Mouse (Mus musculus): ENCODE measurements around the gene Schip1. TPM values are rescaled to one million over a fixed set of nuclear protein-coding genes. Genes with fewer than 3 reads are reported as not detected.

The Schip1 gene
- polyA plus RNA-seq, 1 experiment, result 2.5 TPM

DNA sequence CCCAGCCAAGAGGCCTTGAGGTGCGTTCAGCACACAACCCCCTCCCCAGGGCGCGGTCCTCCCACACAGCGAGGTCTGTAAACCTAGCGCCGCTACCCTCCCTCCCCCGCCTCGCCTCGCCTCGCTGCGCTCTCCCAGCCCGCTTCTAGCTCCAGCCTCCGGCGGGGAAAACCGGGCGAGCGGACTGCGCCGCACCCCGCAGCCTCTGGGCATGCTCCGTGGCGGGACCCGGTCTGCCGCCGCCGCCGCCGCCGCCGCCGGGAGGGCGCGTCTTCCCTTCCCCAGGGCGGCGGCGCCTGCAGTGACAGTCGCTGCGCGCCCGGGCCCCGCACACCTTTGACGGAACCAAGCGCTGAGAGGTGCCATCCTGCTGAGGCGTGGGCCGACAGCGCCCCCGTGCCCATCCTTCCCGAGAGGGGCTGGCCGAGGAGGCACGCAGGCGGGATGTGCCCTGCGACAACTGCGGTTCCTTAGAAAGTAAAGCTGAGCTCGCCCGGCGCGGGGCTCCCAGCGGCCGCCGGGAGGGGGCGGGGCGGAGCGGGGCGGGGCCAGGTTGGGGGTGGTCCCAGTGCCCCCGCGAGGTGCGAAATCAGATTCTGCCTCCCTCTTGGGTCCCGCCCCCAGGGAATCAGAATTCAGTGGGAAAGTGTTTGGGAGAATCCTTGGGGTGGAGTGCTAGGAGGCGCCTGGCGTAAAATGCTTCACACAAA, 429.1 kb downstream of the Schip1 start:
- Histone ChIP-seq H3K36me3 (ENCODE audit: control insufficient read depth, insufficient read depth, low read length) (no peaks in the 10 kb centered on the region), H3K27ac (ENCODE audit: control insufficient read depth, insufficient read depth, low read depth, low read length) (peak overlapping the region; percentile 43), H3K4me3 (ENCODE audit: control insufficient read depth, low read depth, low read length) (peak overlapping the region; percentile 88), H3K4me1 (ENCODE audit: control insufficient read depth, insufficient read depth, low read length) (peaks cover 16% of the 10 kb centered on the region; the same call in 1 of the 2 replicates), H3K27me3 (ENCODE audit: control insufficient read depth, insufficient read depth, low read length) (no peaks in the 10 kb centered on the region; the same call in 1 of the 2 replicates)
- TF ChIP-seq POLR2A (IDR thresholded peaks at IDR 0.05; ENCODE audit: control insufficient read depth, low read depth, low read length) (no peak; the same call in 1 of the 2 replicates), CTCF (IDR thresholded peaks at IDR 0.05; ENCODE audit: control insufficient read depth, insufficient read depth, insufficient replicate concordance, low read depth, low read length) (no peak)

DNA sequence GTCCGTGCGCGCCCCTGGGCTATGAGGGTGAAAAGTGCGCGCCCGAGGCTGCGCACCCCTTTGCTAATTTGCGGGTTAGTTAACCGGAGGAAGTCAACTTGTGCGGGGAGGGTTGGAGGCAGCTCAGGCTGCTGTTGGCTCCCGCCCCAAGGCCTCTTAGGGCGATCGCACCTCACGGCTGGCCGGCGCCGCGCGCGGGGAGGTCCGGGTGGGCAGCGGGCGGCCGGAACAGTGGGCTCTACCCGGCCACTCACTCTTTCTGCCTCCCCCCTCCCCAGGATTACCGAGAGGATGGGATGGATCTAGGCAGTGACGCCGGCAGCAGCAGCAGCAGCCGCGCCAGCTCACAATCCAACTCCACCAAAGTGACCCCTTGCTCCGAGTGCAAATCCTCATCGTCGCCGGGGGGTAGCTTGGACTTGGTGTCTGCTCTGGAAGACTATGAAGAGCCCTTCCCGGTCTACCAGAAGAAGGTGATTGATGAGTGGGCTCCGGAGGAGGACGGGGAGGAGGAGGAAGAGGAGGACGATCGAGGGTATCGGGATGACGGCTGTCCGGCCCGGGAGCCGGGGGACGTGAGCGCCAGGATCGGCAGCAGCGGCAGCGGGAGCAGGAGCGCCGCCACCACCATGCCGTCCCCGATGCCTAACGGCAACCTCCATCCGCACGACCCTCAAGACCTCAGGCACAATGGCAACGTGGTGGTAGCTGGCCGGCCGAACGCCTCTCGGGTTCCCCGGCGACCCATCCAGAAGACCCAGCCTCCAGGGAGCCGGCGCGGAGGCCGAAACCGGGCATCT, 429.9 kb downstream of the Schip1 start:
- Histone ChIP-seq H3K4me1 (ENCODE audit: control insufficient read depth, insufficient read depth, low read length) (peaks cover 16% of the 10 kb centered on the region; the same call in 1 of the 2 replicates), H3K36me3 (ENCODE audit: control insufficient read depth, insufficient read depth, low read length) (no peaks in the 10 kb centered on the region), H3K27me3 (ENCODE audit: control insufficient read depth, insufficient read depth, low read length) (no peaks in the 10 kb centered on the region; the same call in 1 of the 2 replicates), H3K27ac (ENCODE audit: control insufficient read depth, insufficient read depth, low read depth, low read length) (no peak overlapping the region), H3K4me3 (ENCODE audit: control insufficient read depth, low read depth, low read length) (peak overlapping the region; percentile 75)
- TF ChIP-seq CTCF (IDR thresholded peaks at IDR 0.05; ENCODE audit: control insufficient read depth, insufficient read depth, insufficient replicate concordance, low read depth, low read length), result no peak
- no peak for TF ChIP-seq POLR2A (IDR thresholded peaks at IDR 0.05; ENCODE audit: control insufficient read depth, low read depth, low read length)

DNA sequence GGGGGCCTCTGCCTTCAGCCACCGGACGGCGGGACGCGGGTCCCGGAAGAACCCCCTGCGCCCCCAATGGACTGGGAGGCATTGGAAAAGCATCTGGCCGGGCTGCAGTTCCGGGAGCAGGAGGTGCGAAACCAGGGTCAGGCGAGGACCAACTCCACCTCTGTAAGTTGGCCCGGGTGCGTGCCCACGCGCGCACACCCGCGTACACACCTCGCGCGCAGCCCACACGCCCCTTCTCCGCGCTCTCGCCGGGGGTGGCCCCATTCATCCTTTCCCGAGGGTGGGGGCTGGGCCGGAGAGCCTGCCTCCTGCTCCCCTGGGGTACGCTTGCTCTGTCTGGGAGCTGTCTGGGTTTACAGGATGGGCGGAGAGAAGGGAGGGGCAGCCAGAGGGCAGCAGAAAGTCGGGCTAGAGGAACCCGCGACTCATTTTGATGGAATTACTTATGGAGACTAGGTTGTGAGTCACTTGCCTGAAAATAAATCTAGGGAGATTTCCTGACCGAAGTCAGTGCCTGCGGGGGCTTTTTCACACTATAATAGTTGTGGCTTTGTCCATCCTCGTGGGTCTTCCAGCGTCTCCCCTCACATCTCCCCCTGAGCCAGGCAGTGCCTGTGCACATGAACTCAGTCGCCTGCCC, 430.6 kb downstream of the Schip1 start:
- no peak overlapping the region for H3K27ac ChIP-seq (ENCODE audit: control insufficient read depth, insufficient read depth, low read depth, low read length)
- no peaks in the 10 kb centered on the region; the same call in 1 of the 2 replicates for H3K27me3 ChIP-seq (ENCODE audit: control insufficient read depth, insufficient read depth, low read length)
- no peaks in the 10 kb centered on the region for H3K36me3 ChIP-seq (ENCODE audit: control insufficient read depth, insufficient read depth, low read length)
- TF ChIP-seq POLR2A (IDR thresholded peaks at IDR 0.05; ENCODE audit: control insufficient read depth, low read depth, low read length) (no peak), CTCF (IDR thresholded peaks at IDR 0.05; ENCODE audit: control insufficient read depth, insufficient read depth, insufficient replicate concordance, low read depth, low read length) (no peak)
- H3K4me3 ChIP-seq (ENCODE audit: control insufficient read depth, low read depth, low read length), result peak overlapping the region; percentile 75
- H3K4me1 ChIP-seq (ENCODE audit: control insufficient read depth, insufficient read depth, low read length), result peaks cover 16% of the 10 kb centered on the region; the same call in 1 of the 2 replicates

GRCm38 (mm10) chr3:68495736-68496242, 431.2 kb downstream of the Schip1 start:
- TF ChIP-seq CTCF (IDR thresholded peaks at IDR 0.05; ENCODE audit: control insufficient read depth, insufficient read depth, insufficient replicate concordance, low read depth, low read length) (no peak), POLR2A (IDR thresholded peaks at IDR 0.05; ENCODE audit: control insufficient read depth, low read depth, low read length) (no peak)
- no peak overlapping the region for H3K27ac ChIP-seq (ENCODE audit: control insufficient read depth, insufficient read depth, low read depth, low read length)
- H3K4me3 ChIP-seq (ENCODE audit: control insufficient read depth, low read depth, low read length), result no peak overlapping the region
- no peaks in the 10 kb centered on the region; the same call in 1 of the 2 replicates for H3K27me3 ChIP-seq (ENCODE audit: control insufficient read depth, insufficient read depth, low read length)
- H3K4me1 ChIP-seq (ENCODE audit: control insufficient read depth, insufficient read depth, low read length), result peaks cover 16% of the 10 kb centered on the region; the same call in 1 of the 2 replicates
- H3K36me3 ChIP-seq (ENCODE audit: control insufficient read depth, insufficient read depth, low read length), result no peaks in the 10 kb centered on the region

- Histone ChIP-seq H3K36me3 (ENCODE audit: control insufficient read depth, insufficient read depth, low read length) (no peaks in the 10 kb centered on the region), H3K4me3 (ENCODE audit: control insufficient read depth, low read depth, low read length) (no peak overlapping the region), H3K27me3 (ENCODE audit: control insufficient read depth, insufficient read depth, low read length) (no peaks in the 10 kb centered on the region; the same call in 1 of the 2 replicates), H3K27ac (ENCODE audit: control insufficient read depth, insufficient read depth, low read depth, low read length) (no peak overlapping the region), H3K4me1 (ENCODE audit: control insufficient read depth, insufficient read depth, low read length) (peaks cover 16% of the 10 kb centered on the region; the same call in 1 of the 2 replicates)
- TF ChIP-seq POLR2A (IDR thresholded peaks at IDR 0.05; ENCODE audit: control insufficient read depth, low read depth, low read length), result no peak
- TF ChIP-seq CTCF (IDR thresholded peaks at IDR 0.05; ENCODE audit: control insufficient read depth, insufficient read depth, insufficient replicate concordance, low read depth, low read length), result no peak
Measured at GRCm38 (mm10) chr3:68496513-68496912, 431.9 kb downstream of the Schip1 start.

DNA sequence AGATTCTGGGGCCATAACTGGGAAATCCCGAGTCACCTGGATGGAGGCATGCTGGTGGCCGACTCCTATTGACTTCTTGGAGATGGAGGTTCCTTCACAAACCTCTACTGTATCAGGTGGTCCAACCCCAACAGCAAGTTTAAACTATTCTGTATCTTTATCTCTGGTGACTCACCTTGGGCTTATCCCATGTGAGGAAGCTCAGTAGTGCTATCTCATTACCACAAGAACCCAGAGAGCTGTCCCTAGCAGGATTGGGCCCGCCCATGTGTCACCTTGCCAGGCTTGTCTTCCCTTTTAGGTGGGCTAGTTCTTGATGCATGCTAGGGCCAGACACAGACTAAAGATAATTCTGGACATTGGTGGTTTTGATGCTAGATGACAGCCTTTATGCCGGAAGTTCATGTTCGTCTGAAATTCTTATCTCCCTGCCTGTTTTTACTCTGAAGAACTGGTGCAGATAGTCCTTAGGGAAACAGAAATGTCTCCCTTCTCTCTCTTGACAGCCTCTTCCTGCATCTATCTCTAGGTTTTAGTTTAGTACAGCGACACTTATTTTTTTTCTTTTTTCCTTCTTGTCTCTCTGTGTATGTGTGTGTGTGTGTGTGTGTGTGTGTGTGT, 435.0 kb downstream of the Schip1 start:
- Histone ChIP-seq H3K4me1 (ENCODE audit: control insufficient read depth, insufficient read depth, low read length) (peaks cover 11% of the 10 kb centered on the region; the same call in 1 of the 2 replicates), H3K4me3 (ENCODE audit: control insufficient read depth, low read depth, low read length) (no peak overlapping the region), H3K27ac (ENCODE audit: control insufficient read depth, insufficient read depth, low read depth, low read length) (no peak overlapping the region), H3K36me3 (ENCODE audit: control insufficient read depth, insufficient read depth, low read length) (no peaks in the 10 kb centered on the region), H3K27me3 (ENCODE audit: control insufficient read depth, insufficient read depth, low read length) (no peaks in the 10 kb centered on the region)
- TF ChIP-seq CTCF (IDR thresholded peaks at IDR 0.05; ENCODE audit: control insufficient read depth, insufficient read depth, insufficient replicate concordance, low read depth, low read length) (no peak), POLR2A (IDR thresholded peaks at IDR 0.05; ENCODE audit: control insufficient read depth, low read depth, low read length) (no peak)

Measured in testis, adult 2 months (tissue).